14 mouse cellular contexts compared by ENCODE assay signal in genomic region chr11:24423278-24423677, GRCm38 (mm10).
"Had no signal": no experiment of that assay in that cellular context is flagged by ENCODE, and none has a peak within 500 bp of the region (broad histone marks: within the 10 kb centered on the region; RNA-seq: fewer than 3 reads in every experiment).

No protein-coding gene starts in this region.

- H3K9me3 ChIP-seq: limb, embryonic 10.5 days; liver, embryonic 15.5 days; midbrain, embryonic 12.5 days had no signal

- H3K36me3 ChIP-seq: limb, embryonic 10.5 days; liver, embryonic 15.5 days; midbrain, embryonic 12.5 days had no signal

- H3K4me2 ChIP-seq: liver, embryonic 11.5 days; liver, embryonic 15.5 days; midbrain, embryonic 12.5 days had no signal

- H3K4me1 ChIP-seq: limb, embryonic 10.5 days; liver, embryonic 15.5 days had no signal

- ATAC-seq: lung, postnatal 0 days; midbrain, embryonic 16.5 days had no signal

- H3K27me3 ChIP-seq: liver, embryonic 15.5 days; megakaryocyte, embryonic 14.5 days had no signal

- H3K9ac ChIP-seq: liver, embryonic 15.5 days; midbrain, embryonic 12.5 days had no signal

- H3K27ac ChIP-seq: left cerebral cortex, adult 2 months; limb, embryonic 10.5 days; liver, embryonic 15.5 days; midbrain, embryonic 12.5 days had no signal

- H3K4me3 ChIP-seq: left cerebral cortex, adult 2 months; limb, embryonic 10.5 days; liver, embryonic 15.5 days; midbrain, embryonic 12.5 days had no signal

- DNase-seq: kidney, postnatal 25 days; lung, adult 2 months; lung, postnatal 4 days; spleen, adult 18-20 months; thymus, adult 18-20 months; thymus, postnatal 14 days had no signal
